Mouse (Mus musculus): ENCODE results near the gene Ncor2.

The Ncor2 gene

DNA sequence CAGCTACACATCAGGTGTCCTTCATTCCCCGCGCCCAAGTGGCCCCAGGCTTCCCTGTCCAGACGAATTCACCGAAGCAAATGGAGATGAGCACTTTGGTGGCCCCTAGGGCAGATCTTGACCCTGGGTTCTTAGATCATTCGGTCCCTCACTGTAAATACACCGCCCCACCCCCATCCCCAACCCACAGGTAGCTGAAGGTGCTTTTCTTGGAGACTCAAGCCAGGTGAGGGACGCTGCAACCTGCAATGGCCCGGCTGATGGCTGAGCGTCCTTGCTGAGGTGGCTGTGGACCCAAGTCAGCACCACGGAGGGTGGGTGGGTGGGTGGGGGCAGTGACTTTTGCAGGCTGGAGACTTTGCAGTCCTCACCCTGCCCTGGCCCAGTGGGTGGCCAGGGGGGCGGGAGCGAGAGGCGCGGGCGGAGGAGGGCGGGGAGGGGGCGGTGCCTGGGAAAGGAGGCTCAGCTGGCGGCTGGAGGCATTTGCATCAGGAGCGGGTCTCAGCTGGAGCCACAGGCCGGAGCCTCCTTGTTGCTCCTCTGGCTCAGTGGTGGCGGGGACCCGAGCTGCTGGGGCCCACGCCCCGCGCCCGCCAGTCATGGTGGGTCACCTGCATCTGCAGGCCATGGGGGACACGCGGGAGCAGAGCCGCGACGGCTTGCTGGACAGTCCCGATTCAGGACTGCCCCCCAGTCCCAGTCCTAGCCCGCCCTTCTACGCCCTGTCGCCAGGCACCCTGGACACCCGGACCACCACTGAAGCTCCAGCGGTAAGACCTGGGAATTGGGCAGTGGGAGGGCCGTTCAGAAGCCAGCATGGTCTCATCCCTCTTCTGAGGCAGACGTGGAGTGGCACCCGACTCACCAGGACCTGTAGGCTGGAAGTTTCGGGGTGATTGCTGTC is 175.8 kb downstream of the Ncor2 start, which contains the start of gene Rflna:
TSS of gene Rflna (plus strand) at position 253 of the 904 bp plus-strand sequence.
- no peak for ATAC-seq (ENCODE audit: insufficient number of reproducible peaks, low FRiP score, low TSS enrichment)

DNA sequence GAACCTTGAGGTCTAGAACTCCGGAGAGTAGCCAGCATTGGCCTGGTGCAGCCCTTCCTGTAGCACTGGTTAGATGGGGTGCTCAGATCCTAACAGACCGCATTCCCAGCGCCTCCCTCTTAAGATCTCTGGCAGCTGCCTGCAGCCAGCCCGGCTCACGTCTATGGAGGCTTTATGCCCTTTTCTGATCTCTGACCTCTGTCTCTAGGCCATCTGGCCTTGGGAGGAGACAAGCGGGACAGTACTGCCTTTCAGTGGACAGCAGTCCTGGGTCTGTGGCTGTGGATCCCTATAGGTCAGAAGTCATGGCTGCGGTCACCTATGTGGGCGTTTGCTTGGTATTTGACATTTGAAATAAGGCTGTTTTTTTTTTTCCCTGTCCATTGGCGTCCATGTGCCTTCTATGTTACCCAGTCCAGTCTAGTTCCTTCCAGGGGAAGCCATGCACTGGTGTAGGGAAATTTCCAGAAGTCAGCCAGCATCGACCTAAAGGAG is 178.2 kb downstream of the Ncor2 start:
- no peak for ATAC-seq (ENCODE audit: insufficient number of reproducible peaks, low FRiP score, low TSS enrichment)

DNA sequence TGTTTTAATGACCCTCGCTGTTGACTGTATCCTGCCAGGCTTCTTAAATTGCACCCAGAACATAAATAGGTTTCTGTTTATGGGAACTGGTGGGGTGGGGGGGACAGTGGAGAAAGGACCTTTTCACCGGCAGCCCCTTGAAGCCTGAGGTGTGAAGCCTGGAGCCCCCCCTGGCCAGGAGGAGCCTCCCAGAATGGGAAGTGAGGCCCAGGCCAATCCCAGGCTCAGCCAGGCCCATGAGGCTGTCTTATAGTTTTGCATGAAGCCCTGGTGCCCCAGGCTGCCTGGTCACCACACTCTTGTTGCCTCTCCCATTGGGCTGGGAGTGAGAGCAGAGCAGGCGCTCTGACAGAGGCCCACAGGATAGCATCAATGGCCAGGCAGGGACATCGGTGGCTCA is 181.1 kb downstream of the Ncor2 start:
- ATAC-seq (ENCODE audit: insufficient number of reproducible peaks, low FRiP score, low TSS enrichment): no peak

DNA sequence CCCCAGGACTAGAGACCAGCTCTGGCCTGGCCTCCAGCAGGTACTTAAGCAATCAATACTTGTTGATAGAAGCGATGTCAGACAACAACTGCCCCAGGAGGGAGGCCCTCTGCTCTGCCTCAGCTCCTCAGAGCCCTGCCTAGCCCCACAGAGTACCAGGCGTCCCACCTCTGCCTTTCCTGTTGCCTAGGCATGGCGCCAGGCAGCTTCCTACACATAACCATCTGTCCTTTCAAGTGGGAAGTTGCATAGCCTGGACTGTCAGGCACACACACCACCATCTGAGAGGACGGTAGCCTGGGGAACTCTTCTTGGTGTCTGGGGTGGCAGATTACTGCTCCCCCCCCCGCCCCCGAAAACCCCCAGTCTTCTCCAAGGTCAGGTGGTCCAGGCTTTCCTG is 182.2 kb downstream of the Ncor2 start:
- ATAC-seq (ENCODE audit: insufficient number of reproducible peaks, low FRiP score, low TSS enrichment): no peak

DNA sequence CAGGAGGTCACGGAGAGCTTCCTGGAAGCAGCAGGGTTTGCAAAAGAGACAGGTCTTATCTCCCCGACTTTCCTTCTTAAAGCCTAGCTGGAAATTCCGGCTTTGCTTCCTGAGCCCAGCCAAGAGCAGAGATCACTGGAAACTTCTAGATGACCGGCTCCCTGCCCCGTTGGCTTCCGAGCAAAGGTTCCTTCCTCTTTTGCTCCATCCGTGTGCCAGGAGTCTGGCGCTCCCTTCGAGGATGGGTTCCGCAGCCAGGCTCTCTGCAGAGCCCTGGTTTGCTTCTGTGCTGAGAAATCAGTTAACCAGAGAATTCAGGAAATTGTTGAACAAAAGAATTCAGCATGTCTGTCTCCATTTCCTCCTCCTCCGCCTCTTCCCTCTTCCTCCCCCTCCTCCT is 186.1 kb downstream of the Ncor2 start:
- ATAC-seq (ENCODE audit: insufficient number of reproducible peaks, low FRiP score, low TSS enrichment): no peak

DNA sequence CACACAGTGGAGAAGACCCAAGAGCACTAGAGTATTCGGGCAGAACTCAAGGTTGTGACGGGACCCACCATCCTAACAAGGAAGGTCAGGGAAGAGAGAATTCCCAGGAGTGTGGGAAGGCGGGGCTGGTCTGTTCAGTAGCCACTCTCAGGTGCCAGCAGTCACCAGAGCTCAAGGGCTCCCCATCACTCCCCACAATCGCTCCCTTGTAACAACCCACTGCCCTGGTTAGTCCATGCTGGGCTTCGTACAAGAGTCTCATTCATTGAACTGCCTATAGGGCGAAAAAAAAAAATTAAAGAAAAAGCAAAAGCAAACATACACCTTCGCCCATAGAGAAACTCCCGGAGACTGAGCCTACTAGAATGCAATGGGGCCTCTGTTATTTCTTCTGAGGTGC is 186.7 kb downstream of the Ncor2 start:
- no peak for ATAC-seq (ENCODE audit: insufficient number of reproducible peaks, low FRiP score, low TSS enrichment)

DNA sequence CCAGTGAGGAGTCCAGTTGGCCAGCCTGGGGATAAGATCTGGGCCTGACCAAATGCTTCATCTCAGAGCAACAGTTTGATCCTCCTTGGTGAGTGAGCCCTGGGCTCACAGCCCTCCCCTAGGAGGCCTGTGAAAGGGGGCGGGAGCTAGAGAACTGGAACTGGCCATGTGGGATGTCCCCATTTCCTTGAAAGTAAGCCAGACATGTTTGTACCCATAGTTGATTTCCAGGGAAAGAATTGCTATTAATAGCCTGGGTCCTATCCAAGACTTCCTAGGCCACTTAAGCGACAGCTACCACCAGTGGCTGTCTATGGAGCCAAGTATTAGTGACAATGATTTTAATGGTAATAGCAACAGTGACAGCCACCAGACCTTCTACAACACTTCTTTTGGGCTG is 189.3 kb downstream of the Ncor2 start:
- no peak for ATAC-seq (ENCODE audit: insufficient number of reproducible peaks, low FRiP score, low TSS enrichment)

DNA sequence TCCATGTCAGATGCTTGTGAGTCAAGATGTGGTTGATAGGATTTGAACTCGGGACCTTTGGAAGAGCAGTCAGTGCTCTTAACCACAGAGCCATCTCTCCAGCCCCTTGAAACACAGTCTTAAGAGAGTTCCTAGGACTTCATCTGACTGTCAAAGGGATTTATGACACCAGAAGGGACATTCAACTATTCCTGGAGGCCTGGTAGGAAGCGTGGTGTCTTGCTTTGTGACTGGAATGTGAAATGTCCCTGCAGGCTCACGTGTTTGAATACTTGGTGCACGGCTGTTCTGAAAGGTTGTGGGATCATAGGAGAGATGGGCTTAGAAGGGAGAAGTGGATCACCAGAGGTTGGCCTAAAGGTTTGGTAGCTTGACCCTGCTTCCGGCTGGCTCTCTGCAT is 192.4 kb downstream of the Ncor2 start:
- ATAC-seq (ENCODE audit: insufficient number of reproducible peaks, low FRiP score, low TSS enrichment): no peak

DNA sequence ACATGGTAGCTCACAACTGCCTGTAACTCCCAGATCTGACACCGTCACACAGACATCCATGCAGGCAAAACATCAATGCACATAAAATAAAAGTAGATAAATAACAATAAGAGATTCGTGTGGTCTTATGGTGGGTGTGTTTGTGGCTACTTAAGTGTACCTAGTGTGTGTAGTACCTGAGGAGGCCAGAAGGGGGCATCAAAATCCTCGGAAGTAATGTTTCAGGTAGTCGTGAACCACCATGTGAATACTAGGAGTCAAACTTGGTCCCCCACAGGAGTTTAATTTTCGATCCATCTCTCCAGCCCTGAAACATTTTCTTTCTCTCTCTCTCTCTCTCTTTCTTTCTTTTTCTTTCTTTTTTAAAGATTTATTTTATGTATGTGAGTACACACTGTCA is 192.8 kb downstream of the Ncor2 start:
- ATAC-seq (ENCODE audit: insufficient number of reproducible peaks, low FRiP score, low TSS enrichment): no peak

DNA sequence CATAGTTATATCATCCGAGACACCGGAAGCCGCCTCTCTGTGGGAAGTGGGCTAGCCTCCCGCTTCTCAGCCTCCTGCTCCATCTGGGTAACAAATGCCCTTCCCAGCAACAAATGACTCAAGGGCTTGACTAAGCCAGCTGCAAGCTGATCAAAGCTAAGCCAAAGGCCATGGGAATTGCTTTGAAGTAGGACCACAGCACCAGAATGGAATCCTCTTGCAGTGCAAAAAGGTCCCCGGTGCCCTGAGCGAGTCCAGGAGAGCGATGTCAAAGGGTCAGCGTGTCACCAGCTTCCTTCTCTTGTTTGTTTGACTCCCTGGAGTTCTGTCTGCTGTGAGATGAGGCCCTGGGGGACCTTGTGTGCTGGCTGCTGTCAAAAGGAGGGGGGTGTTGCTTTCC is 209.2 kb downstream of the Ncor2 start:
- ATAC-seq (ENCODE audit: insufficient number of reproducible peaks, low FRiP score, low TSS enrichment): no peak

Data from cerebellum, adult (tissue).